Mouse (Mus musculus) embryonic facial prominence, embryonic 13.5 days (tissue): ENCODE results near the gene Mthfsd. TPM values are rescaled to one million over a fixed set of nuclear protein-coding genes. Genes with fewer than 3 reads are reported as not detected.
A peak's percentile ranks its signal among the peaks of the same experiment; 100 is the strongest.

Source experiments
- ATAC-seq: fragments of 200-750 bp; cut with Nextera tagmentation; 2 replicates; pipeline ENCODE4 v1.8.0; 2017; ENCODE audit warnings: low read depth; ENCODE audit not compliant: insufficient number of reproducible peaks, insufficient read depth, low FRiP score, low TSS enrichment
- H3K27ac ChIP-seq: fragments of 300-500 bp; sonication (generic); 2 replicates; pipeline ENCODE4 v1.5.1; 2015; ENCODE audit warnings: moderate library complexity, mild to moderate bottlenecking, inconsistent platforms
- H3K27me3 ChIP-seq: fragments of 300-500 bp; sonication (generic); 2 replicates; pipeline ENCODE4 v1.6.1; 2015; ENCODE audit warnings: mild to moderate bottlenecking, inconsistent platforms
- H3K36me3 ChIP-seq: fragments of 300-500 bp; sonication (generic); 2 replicates; pipeline ENCODE4 v1.6.1; 2015; ENCODE audit warnings: mild to moderate bottlenecking, inconsistent platforms
- H3K4me1 ChIP-seq: fragments of 300-500 bp; sonication (generic); 2 replicates; pipeline ENCODE4 v1.6.1; 2015; ENCODE audit warnings: inconsistent platforms
- H3K4me2 ChIP-seq: fragments of 300-500 bp; sonication (generic); 2 replicates; pipeline ENCODE4 v1.6.1; 2015; ENCODE audit warnings: moderate library complexity, mild to moderate bottlenecking, inconsistent platforms
- H3K4me3 ChIP-seq: fragments of 300-500 bp; sonication (generic); 2 replicates; pipeline ENCODE4 v1.5.1; 2015; ENCODE audit warnings: mild to moderate bottlenecking, inconsistent platforms
- H3K9ac ChIP-seq: fragments of 300-500 bp; sonication (generic); 2 replicates; pipeline ENCODE4 v1.6.1; 2015; ENCODE audit warnings: mild to moderate bottlenecking, inconsistent platforms
- H3K9me3 ChIP-seq: fragments of 300-500 bp; sonication (generic); 2 replicates; pipeline ENCODE4 v1.6.1; 2016; ENCODE audit warnings: inconsistent platforms
- WGBS: fragments of 180-500 bp; shearing (Covaris S2); methylation state at CpG from one replicate; pipeline ENCODE4 v1.1.7; 2015; ENCODE audit warnings: mixed read lengths; 5-methylcytosine and 5-hydroxymethylcytosine counted together
- microRNA-seq: library from miRNA; unstranded; fragments of <30 nt; microRNA quantifications from one replicate; pipeline ENCODE4, GENCODE M21; 2016
- polyA plus RNA-seq: library from polyadenylated mRNA; unstranded; fragments of >200 nt; fragmentation: Nextera tagmentation; extraction: Ambion mirVana; gene quantifications from 2 replicates; pipeline ENCODE4 v1.2.1, GENCODE M21; 2015

Mthfsd gene
- polyA plus RNA-seq, 1 experiment from 2014 or later: 70.5 TPM

DNA sequence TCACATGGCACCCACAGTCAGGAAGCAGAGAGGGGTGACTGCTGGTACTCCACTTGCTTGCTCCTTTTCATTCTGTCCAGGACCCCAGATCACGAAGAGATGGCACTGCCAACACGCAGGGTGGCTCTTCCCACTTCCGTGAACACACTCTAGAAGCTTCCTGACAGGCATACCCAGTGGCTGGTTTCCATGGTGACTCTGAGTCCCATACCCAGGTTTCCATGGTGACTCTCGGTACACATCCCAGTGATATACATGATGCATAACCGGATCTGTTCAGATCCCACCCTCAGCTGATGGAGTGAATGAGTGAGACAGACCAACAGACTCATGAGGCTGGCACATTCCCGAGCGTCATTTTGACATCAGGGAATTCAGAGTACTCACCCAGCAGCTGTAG lies 49.1 kb downstream of the Mthfsd start:
- Histone ChIP-seq H3K4me1 (peaks cover 52% of the 10 kb centered on the region), H3K9me3 (no peaks in the 10 kb centered on the region), H3K4me2 (no peak overlapping the region), H3K36me3 (no peaks in the 10 kb centered on the region), H3K27me3 (peaks cover 35% of the 10 kb centered on the region), H3K9ac (no peak overlapping the region), H3K27ac (no peak overlapping the region), H3K4me3 (no peak overlapping the region)
- WGBS: 85% methylated on average over 7 of the region's 7 CpGs
- no peak for ATAC-seq

DNA sequence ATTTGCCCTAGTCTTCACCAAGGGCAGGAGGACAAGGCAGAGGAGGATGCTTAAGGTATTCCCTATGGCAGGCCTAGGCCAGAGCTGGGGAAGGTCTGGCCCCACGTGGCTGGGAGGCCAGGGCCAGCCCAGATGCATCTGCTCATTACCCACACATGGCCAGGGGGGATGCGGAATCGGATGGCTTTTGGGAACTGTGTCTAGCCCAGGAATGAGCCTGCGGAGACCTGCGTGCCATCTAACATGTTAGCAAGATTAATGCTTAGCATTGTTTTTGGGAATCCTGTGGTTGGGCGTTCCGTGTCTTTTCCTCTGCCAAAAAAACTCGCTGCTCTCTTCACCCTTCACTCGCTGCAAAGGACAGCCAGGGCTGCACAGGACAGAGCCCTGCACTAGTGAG lies 50.1 kb downstream of the Mthfsd start:
- H3K27ac ChIP-seq: peak overlapping the region; percentile 77
- WGBS: 26% methylated on average over 9 of the region's 9 CpGs
- H3K4me3 ChIP-seq: no peak overlapping the region
- H3K9me3 ChIP-seq: no peaks in the 10 kb centered on the region
- 0 out of 2 replicates have a peak overlapping the region, but pooled peaks have one; percentile 7 for H3K4me2 ChIP-seq
- H3K27me3 ChIP-seq: peaks cover 27% of the 10 kb centered on the region
- H3K36me3 ChIP-seq: no peaks in the 10 kb centered on the region
- 0 out of 2 replicates have a peak overlapping the region, but pooled peaks have one; percentile 36 for H3K9ac ChIP-seq
- H3K4me1 ChIP-seq: peaks cover 44% of the 10 kb centered on the region
- no peak for ATAC-seq

DNA sequence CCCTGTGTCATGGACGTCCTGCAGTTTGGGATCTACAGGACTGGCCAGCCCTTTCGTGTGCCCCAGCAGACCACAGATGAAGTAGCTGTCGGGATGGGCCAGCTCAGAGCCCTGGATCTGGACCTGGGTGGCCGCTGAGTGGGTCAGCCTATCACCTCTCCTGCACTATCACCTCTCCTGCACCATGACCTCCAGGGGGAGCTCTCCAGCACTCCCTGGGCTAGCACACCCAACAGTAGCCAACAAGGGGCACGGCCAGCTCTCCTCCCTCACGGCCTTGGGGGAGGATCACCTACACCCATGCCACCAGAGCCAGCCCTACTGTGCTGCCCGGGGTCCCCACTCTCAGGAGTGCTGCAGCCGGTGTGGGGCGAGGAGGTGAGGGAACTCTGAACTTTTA lies 60.8 kb downstream of the Mthfsd start:
- Histone ChIP-seq H3K36me3 (no peaks in the 10 kb centered on the region), H3K4me1 (peaks cover 12% of the 10 kb centered on the region; the same call in 1 of the 2 replicates), H3K27ac (no peak overlapping the region), H3K4me2 (no peak overlapping the region), H3K9ac (no peak overlapping the region), H3K9me3 (peaks cover 3% of the 10 kb centered on the region; the same call in 1 of the 2 replicates), H3K27me3 (peaks cover 4% of the 10 kb centered on the region; the same call in 1 of the 2 replicates), H3K4me3 (no peak overlapping the region)
- ATAC-seq: no peak
- 63% methylated on average over 9 of the region's 9 CpGs for WGBS

DNA sequence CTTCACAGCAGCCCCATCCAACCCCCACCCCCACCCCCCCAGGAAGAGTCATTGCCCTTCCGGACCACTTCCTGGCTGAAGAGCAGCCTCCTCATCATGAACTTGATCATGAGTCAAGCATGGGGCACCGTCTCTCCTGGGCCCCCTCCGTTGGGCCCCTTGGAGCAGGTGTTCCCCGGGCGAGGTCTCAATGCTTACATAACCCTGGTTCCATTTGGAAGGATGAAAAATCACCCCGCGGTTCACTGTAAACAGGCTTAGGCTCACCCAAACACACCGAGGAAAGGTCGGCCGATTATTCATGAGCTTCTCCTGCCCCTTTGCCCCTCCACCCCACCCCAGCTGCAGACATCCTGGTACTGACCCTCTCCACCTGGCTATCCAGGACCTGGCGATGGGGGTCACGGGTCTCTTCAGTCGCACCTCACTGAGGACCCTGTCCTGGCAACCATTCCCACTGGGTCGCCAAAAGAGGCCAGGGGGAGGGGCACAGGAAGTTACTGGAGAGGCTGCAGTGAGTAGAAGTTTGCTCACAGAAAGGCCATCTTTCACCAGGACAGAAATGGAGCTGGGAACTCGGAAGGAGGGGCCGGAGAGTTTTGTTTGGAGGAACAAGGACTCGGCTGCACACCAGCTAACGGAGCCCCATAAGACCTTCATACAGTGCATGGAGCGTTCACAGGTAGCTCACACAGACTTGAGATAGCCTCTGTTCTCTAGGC lies 64.3 kb downstream of the Mthfsd start:
- 62% methylated on average over 19 of the region's 19 CpGs for WGBS
- Histone ChIP-seq H3K9me3 (peaks cover 3% of the 10 kb centered on the region; the same call in 1 of the 2 replicates), H3K9ac (no peak overlapping the region), H3K27ac (no peak overlapping the region), H3K27me3 (peaks cover 17% of the 10 kb centered on the region), H3K4me2 (no peak overlapping the region), H3K4me3 (no peak overlapping the region), H3K36me3 (no peaks in the 10 kb centered on the region), H3K4me1 (no peaks in the 10 kb centered on the region)
- no peak for ATAC-seq

Small RNAs within 50 kb of the gene (microRNA-seq; reads per million reads assigned to microRNA genes)
- gene Gm27530: not detected

Other genes with a start within 250 kb of the Mthfsd start
- gene Foxf1, start 24.0 kb downstream of the Mthfsd start, polyA plus RNA-seq: 10.7 and 15.1 TPM in 2 replicates
- gene Foxc2, start 7.8 kb upstream of the Mthfsd start, polyA plus RNA-seq: 3.2 and 3.3 TPM in 2 replicates
- 0.28 and 0.34 TPM in 2 replicates for gene Foxl1, start 19.5 kb upstream of the Mthfsd start, polyA plus RNA-seq